Mouse (Mus musculus) layer of hippocampus, postnatal 14 days (tissue): ENCODE results near the gene Ankzf1. TPM values are rescaled to one million over a fixed set of nuclear protein-coding genes. Genes with fewer than 3 reads are reported as not detected.
A peak's percentile ranks its signal among the peaks of the same experiment; 100 is the strongest.

Experiments used
- DNase-seq, 2 experiments: peaks; one replicate each; pipeline ENCODE4 v3.0.0; 2021 to 2022; ENCODE audit warnings: low spot score in 2 of 2, mixed read lengths in 1 of 2
- long read RNA-seq, 2 experiments: library from polyadenylated mRNA; stranded (forward); transcript quantifications; one replicate each; pipeline ENCODE4 v2.0.0; 2021
- total RNA-seq, 2 experiments: library from RNA; stranded (reverse); gene quantifications; 2 replicates each; pipeline ENCODE4 v1.2.3; 2021

Ankzf1 gene
- 10 to 100 TPM; 19.5 to 21.1 TPM for total RNA-seq
- long read RNA-seq, experiment 1, transcript Ankzf1-208 (13 exons, 2,739 nt): major isoform, 8 of 20 reads
- long read RNA-seq, experiment 1, partial matches to known transcripts: 6 of 20 reads
- long read RNA-seq, experiment 1, other reads (novel, unspliced or antisense): 6 of 20 reads
- long read RNA-seq, experiment 2, transcript Ankzf1-208 (13 exons, 2,739 nt): major isoform, 6 of 26 reads
- long read RNA-seq, experiment 2, partial matches to known transcripts: 8 of 26 reads
- long read RNA-seq, experiment 2, other reads (novel, unspliced or antisense): 11 of 26 reads

DNA sequence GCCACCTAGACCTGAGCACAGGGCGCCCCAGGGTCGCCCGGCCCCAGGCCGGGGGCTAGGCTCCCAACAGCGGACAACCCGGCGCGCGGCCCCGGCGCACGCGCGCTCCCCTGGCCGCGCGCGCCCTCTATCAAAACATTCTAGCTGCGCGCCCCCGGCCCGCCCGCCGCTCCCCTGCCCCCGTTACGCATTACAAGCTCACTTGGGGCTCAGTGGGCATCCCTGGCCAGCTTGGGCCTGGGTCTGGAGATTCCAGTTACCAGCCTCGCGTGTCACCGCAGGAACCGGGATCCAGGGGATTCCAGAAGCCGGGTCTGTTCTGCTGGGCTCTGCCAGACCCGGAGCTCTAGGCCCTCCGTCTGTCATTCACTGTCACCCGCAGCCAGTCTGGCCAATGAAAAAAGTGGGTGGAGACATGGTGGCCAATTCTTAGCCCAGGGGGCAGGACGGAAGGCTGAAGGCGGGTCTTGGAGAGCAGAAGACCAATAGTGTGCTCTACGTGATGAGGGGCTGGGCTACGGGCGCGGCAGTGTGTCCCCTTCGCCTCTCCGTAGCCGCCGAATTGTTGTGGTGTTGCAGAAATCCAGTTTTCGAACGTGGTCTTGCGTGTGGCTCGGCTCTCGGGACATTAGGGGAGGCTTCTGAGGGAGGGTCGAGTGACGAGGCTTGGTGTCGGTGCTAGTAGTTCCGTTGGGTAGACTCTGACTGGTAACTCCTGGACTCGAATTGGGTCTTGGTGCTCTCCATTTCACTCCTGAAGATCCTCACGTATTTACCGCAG lies at the start of gene Ankzf1, which contains the start of gene Atg9a:
Ankzf1 (plus strand) TSS at position 530 of the 781 bp plus-strand sequence.
Atg9a (minus strand) TSS at position 575 of the 781 bp plus-strand sequence.
- DNase-seq: peak; percentile 91 to 98

DNA sequence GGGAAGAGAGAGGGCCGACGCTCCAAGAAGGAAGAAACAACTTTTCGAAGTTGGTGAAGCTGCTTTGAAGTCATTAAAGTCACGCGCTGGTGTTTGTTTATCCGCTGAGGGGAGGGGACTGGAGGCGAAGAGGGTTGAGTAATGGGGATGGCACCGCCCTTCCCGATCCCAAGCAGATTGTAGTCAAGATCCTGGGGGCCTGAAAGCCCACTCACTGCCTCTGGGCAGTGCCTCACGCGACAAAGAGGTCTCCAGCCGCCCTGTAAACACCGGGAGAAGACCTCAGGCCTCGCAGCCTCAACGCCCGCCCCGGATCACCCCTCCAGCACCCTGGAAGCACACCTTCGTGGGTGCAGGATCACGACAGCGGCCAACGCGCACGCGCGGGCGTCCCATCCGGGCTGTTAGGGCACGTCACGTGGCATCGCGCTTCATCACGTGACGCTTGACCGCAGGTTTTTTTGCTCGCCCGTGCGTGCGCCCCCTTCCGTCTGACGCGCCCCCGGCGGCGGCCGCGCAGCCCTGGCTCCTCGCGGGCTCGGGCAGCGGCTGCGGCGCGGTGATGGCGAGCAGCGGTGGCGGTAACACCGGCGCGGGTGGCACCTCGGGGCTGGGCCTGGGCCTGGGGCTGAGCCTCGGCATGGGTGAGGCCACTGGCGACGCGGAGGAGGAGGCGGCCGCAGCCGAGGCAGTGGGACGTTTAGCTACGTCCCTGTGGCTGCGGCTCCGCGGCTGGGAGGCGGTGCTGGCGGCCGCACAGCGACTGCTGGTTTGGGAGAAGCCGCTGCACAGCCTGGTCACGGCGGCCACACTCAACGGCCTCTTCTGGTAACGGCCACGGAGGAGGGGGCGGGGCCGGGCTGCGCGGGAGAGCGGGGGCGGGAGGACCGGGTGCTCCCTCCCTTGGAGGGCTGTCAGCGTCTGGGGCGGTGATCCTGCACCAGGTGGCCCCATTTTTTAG lies 49.4 kb upstream of the Ankzf1 start, which contains the start of the genes Cnppd1 and Retreg2:
Cnppd1 (minus strand) TSS at position 411 of the 961 bp plus-strand sequence.
Retreg2 (plus strand) TSS at position 478 of the 961 bp plus-strand sequence.
- peak; percentile 96 for DNase-seq

DNA sequence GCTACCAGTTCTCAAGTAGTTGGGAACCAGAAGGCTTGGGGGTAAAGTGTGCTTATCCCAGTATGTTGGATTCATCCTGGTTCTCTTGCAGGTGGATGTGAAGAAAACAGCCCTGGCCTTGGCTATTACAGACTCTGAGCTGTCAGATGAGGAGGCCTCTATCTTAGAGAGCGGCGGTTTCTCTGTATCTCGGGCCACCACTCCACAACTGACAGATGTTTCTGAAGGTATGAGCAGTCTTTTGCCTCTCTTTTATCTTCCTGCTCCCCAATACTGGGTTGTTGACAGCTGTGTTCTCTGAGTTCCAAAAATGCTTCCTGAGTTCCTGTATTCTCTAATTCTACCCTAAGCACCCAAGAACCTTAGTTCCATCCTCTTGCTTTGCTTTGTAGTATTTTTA lies 46.4 kb upstream of the Ankzf1 start:
- no peak for DNase-seq

DNA sequence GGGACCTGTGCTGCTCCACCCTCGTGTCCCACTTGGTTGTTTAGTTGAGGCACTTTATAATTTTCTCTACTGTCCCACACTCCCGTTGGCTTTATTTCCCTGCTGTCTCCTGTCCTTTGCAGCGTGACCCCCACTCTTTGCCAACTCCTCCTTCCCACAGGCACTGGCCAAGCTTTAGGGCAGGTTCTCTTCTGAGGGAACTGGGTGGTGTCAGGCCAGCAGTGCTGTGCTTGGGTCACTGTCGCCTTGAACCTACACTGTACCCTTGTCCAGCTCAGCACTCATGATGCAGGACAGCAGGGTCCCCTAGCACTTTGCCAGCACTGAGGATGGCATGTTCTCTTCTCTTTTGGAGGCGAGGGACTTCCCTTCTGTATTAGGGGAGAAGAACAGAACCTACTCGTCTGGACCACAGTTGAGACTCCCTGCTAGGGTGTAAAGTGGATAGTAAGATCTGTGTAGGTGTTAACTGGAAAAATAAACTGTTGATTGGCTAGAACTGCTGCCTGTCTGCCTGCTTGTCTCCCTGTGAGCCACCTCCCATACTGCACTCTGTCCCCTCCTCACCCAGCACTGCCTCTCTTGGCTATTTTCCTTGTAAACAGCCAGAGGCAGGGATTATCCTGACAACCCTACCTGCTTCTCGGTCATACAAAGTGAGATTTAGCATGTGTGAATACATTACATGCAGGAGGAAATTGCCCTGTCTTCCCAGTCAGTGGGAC lies 44.4 kb upstream of the Ankzf1 start:
- DNase-seq: no peak

DNA sequence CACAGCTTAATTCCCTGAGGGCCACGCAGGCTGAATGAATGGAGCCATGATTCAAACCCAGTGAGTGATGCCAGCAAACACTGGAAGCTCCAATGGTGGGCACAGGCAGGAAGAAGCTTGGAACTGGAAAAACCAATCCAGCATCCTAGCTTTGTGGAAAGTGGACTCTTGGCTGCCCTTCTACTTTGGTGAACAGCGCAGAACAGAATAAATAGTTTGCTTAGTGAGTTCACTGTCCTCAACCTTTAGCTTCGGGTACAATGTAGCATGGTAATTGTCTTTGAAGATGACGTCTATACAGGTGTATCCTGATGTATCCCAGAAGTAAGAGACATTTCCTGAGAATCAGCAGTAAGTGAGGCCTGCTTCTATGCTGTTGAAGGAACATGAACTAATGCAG lies 43.2 kb upstream of the Ankzf1 start:
- no peak for DNase-seq

DNA sequence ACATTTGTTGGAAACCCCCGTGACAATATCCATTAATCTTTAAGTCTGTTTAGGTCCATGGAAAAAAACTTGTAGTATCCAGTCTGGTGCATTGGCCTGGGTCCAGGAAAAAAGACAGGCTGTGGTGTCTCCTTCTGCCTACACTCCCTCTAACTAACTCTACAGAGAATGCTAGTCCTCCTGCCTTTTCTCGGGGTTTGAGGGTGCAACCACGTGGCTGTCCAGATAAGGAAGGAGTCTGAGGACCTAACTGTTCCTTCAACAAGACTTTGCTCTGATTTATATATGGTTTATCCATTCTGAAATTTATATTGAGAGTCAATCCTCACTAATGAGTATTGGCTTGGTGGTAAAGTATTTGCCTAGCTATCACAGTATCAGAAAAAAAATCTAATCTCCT lies 36.1 kb upstream of the Ankzf1 start:
- no peak for DNase-seq

DNA sequence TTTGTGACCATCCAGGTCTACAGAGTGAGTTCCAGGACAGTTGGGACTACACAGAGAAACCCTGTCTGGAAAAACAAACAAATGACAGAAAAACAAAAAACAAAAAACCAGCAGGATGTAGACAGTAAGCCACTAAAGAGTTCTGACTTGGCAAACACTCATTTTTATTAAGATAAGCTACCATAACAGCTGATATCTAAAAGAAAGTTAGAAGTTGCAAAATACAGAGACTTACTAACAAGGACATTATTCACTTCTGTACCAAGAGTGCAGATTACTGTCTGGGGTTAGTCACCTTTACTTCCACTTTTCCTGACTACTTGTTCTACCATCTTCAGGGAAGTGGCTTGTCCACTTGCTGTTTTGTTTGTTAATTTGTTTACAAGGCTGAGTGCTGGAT lies 33.0 kb upstream of the Ankzf1 start:
- DNase-seq: no peak

DNA sequence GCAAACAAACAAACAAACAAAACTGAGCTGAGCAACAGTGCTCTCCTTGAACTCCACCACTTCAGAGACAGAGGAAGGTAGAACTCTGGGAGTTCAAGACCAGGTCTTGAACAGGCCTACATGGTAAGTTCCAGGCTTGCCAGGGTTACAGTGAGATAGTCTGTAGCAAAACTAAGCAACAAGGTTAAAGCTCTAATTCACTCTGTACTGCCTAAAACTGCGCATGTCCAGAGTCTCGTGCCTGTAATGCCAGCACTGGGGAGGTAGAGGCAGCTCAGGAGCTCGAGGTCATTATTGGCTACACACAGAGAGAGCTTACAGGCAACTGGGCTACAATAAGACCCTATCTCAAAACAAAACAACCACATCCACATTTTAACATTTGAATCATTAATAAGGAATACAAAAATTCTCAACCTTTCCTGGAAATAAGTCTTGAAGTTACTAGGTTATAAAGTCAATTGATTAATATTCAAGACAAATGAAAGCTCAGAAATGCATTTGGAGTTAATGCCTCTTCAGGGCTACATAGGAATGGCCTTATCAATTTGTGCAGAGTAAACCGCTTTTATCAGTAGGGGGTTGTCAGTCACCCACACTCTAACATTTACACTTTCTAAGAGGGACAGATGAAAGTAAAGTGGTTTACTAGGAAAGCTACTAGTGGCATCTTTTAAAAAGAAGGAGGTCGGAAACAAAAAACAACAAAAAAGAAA lies 32.3 kb upstream of the Ankzf1 start:
- no peak for DNase-seq

DNA sequence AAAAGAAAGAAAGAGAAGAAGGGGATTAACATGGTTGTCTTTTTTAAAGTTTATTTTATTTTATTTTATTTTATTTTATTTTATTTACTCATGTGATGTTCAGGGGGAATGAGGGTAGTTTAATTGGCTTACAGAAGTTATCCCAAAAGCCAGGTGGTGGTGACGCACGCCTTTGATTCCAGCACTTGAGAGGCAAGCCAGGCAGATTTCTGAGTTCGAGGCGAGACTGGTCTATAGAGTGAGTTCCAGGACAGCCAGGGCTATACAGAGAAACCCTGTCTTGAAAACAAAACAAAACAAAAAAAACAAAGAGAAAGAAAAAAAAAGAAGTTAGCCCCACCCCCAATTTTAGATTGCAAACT lies 31.7 kb upstream of the Ankzf1 start:
- no peak for DNase-seq

DNA sequence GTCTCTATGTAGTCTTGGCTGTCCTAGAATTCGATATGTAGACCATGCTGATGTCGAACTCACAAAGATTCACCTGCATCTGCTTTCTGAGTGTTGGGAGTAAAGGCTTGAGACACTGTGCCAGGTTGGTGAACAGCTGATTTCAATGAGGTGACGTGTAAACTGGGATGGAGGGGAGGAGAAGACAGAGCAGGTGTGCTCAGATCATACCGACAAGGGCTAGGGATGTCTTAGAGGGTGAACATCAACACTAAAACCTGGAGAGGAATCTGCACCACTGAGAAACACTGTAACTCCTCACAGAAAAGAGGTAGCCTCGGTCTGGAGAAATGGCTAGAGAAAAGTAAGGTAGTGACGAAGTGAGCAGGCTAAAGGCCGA lies 23.9 kb upstream of the Ankzf1 start:
- no peak for DNase-seq

DNA sequence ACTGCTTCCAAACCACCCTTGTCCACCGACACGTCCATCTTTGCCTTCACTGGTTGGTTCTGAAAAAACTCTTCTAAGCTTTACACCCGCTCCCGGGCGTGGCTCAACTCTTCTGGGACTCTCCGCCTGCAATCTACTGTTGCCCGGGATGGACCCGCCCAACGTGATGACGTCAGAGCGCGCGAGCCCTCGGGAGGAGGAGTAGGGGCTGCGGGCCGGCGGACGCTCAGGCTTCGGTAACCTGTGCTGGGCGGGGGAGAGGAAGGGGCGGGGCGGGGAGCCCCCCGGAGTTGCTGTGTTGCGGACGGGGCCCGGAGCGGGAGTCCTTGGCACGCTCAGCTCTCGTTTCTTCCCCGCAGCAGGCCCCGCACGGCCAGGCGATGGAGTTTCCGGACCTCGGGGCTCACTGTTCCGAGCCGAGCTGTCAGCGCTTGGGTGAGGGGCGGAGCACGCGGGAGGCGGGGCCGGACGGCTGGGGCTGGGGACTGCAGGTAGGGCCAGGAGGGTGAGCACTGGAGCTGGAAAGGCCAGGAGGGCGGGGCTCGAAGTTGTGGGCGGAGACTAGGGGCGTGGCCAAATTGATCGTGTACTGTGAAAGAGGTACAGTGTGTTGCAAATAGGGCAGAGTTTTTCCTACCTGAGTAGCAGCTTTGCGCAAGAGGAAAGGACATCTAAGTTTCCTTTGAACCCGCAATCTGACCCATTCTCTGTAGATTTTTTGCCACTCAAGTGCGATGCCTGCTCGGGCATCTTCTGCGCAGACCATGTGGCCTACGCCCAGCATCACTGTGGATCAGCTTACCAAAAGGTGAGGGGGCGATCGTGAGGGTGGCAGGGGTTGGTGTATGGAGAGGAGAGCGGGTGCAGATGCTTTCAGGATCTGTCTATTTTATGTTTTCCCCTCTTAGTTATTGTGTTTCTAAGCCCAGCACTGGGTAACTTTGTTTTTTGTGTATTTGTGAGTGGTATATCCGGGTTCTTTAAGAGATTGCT lies 23.2 kb upstream of the Ankzf1 start, which contains the start of gene Zfand2b:
Zfand2b (plus strand) TSS at position 175 of the 993 bp plus-strand sequence.
- DNase-seq: peak; percentile 89 to 95

DNA sequence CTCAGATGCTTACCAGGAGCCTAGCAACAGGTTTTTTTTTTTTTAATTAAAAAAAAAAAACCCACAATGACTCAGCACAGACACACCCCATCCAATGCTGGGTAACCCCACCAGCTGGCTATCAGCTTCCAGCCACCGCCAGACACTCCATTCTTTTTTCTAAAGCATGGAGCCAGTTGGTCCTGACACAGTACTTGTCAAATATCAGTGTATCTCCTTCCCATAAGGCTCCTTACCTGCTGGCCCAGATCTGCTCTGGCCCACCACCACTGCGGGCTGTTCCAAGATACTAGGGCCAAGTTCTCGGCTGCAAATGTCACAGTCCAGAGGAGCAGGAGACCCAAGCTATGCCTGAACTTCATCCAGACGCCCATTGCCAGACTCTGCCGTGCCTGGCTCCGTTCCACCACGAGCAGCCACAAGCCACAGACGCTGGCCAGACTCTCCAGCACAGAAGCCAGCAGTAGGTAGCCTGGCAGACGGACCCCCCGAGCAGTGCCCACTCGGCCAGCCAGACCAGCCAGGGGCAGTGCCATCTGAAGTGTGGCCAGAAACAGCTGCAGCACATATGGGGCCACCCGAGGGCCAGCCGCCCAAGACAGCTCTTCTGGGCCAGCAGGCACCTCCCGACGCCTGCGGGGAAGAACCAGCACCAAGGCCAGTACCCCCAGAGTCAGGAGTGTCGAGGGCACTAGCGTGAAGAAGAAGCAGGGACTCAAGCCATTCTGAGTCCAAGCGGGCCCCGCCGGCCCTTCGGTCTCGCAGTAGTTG lies 12.4 kb upstream of the Ankzf1 start:
- peak; percentile 72 to 81 for DNase-seq

DNA sequence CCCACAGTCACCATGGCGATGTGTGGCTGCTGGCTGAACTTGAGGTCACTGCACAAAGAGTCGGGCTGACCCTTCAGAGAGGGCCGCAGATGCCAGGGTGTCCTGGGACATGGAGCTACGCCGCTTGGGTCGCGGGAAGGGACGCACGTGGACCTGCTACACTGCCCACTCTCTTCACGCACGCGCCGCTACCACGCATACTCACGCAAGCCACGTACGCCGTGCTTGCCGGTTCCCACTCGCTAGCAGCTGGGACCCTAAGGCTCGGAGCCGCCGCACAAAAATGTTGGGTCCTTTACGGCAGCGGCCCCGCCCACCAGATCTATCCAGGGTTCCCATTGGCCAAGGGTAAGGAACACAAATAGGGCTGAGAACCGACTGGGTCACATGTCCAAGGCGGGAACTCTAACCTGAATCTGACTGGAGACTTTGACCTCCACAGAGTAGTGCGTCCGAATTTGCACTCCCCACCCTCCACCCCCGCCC lies 11.8 kb upstream of the Ankzf1 start, which contains the start of gene Abcb6:
Abcb6 (minus strand) TSS at position 288 of the 486 bp plus-strand sequence.
- DNase-seq: peak; percentile 89 to 95

DNA sequence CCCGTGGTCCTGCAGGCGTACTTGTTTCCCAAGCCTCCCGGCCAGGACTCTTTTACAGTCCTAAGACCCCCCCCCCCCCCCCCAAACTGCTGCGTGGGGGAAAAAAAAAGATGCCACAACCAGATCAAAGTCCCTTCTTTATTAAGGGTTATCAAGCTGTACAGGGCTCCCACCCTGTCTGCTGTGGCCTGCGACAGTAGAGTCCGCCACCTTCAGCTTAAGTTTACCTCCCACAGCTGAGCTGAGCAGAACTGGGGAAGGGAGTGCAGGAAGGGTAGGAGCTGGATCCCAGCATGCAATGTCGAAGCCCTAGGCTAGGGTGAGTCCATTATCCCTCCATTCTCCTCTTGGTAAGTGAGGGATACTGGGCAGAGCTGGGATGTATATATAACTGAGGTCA lies 11.2 kb upstream of the Ankzf1 start:
- DNase-seq: no peak

DNA sequence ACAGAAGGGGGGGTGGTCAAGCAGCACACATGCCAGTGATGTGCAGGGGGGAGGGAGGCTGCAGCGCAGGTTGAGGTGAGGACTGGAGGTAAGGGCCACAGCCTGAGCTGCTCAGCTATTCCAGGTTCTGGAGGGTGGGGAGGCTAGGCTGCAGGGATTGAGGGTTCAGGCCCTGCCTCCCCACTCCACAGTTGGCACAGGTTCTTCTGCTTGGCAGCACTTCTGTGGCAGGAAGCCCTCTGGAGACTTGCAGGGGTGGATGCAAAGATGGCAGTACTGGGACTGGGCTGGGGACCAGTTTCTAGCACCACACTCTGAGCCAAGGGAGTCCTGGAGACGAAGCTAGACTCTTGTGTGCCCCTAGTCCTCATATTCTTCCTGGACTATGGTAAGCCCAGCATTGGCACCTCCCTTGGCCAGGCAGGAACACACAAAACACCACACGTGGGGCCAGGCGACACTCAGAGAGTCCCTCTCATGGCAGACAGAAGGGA lies 10.5 kb upstream of the Ankzf1 start:
- no peak for DNase-seq

DNA sequence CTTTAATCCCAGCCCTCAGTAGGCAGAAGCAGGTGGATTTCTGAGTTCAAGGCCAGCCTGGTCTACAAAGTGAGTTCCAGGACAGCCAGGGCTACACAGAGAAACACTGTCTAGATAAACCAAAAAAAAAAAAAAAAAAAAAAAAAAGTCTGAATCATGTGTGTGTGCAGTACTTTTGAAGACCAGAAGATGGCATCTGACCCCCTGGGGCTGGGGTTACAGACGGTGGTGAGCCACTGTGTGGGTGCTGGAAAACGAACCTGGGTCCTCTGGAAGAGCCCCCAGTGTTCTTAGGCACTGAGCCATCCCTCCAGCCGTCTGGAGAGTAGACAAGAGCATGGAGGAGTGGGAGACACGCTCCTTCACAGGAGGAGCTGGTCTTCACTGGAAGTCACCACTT lies 9.8 kb upstream of the Ankzf1 start:
- no peak for DNase-seq

DNA sequence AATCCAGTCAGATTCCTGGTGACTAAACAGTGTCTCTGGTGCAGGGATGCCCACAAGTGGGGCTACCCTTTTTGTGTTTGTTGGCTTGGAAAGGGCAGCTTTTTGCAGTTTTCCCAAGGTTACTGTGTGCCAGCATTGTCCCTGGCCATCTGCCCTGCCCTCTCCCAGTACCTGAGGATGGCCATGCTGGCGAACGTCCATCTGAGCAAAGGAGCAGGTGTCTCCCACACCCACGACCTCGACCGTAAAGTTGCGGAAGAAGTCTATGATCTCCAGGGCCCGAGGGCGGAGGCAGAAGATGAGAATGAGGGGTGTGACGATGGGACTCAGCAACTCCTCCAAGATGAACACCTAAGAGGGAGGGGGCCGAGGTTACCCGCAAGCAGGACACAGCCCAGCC lies 6.5 kb upstream of the Ankzf1 start:
- no peak for DNase-seq
